Mouse (Mus musculus): ENCODE measurements at regions not wholly inside any gene's neighbourhood (a gene's known extent, or its start where the extent isn't known, plus 50 kb on each side); places are given as distances from the start of the nearest gene placed in this dataset.

GRCm38 (mm10) chr11:112563027-112563426, 219.0 kb upstream of the Sox9 start:
- 87% methylated on average over 9 of the region's 9 CpGs for WGBS
- ATAC-seq (replicated peaks): no peak
- Histone ChIP-seq H3K27ac (replicated peaks) (no peak overlapping the region), H3K36me3 (no peaks in the 10 kb centered on the region), H3K4me2 (replicated peaks) (no peak overlapping the region), H3K9ac (replicated peaks) (no peak overlapping the region), H3K4me3 (no peak overlapping the region), H3K9me3 (no peaks in the 10 kb centered on the region), H3K27me3 (no peaks in the 10 kb centered on the region), H3K4me1 (no peaks in the 10 kb centered on the region)

- ATAC-seq (replicated peaks): no peak
- WGBS: 5% methylated on average over 1 of the region's 1 CpGs
- H3K4me1 ChIP-seq: no peaks in the 10 kb centered on the region
- no peaks in the 10 kb centered on the region for H3K9me3 ChIP-seq
- no peaks in the 10 kb centered on the region for H3K36me3 ChIP-seq
- H3K9ac ChIP-seq (replicated peaks): no peak overlapping the region
- H3K27ac ChIP-seq (replicated peaks): no peak overlapping the region
- H3K4me2 ChIP-seq (replicated peaks): no peak overlapping the region
- H3K27me3 ChIP-seq: no peaks in the 10 kb centered on the region
- H3K4me3 ChIP-seq: no peak overlapping the region
Measured at GRCm38 (mm10) chr11:112564706-112565215, 217.3 kb upstream of the Sox9 start.

- no peak for ATAC-seq (replicated peaks)
- Histone ChIP-seq H3K4me1 (no peaks in the 10 kb centered on the region), H3K9ac (replicated peaks) (no peak overlapping the region), H3K4me3 (no peak overlapping the region), H3K27ac (replicated peaks) (no peak overlapping the region), H3K27me3 (no peaks in the 10 kb centered on the region), H3K4me2 (replicated peaks) (no peak overlapping the region), H3K9me3 (no peaks in the 10 kb centered on the region), H3K36me3 (no peaks in the 10 kb centered on the region)
- 77% methylated on average over 3 of the region's 3 CpGs for WGBS
Measured at GRCm38 (mm10) chr11:112566071-112566470, 216.0 kb upstream of the Sox9 start.

GRCm38 (mm10) chr11:112587386-112587785, 194.6 kb upstream of the Sox9 start:
- H3K9ac ChIP-seq (replicated peaks): no peak overlapping the region
- no peaks in the 10 kb centered on the region for H3K27me3 ChIP-seq
- no peak for ATAC-seq (replicated peaks)

GRCm38 (mm10) chr11:112588088-112588487, 193.9 kb upstream of the Sox9 start:
- Histone ChIP-seq H3K36me3 (no peaks in the 10 kb centered on the region), H3K27ac (replicated peaks) (no peak overlapping the region), H3K4me3 (no peak overlapping the region), H3K27me3 (no peaks in the 10 kb centered on the region), H3K4me2 (replicated peaks) (no peak overlapping the region), H3K4me1 (peaks cover 7% of the 10 kb centered on the region), H3K9me3 (no peaks in the 10 kb centered on the region), H3K9ac (replicated peaks) (no peak overlapping the region)
- 74% methylated on average over 11 of the region's 11 CpGs for WGBS
- ATAC-seq (replicated peaks): no peak

More at GRCm38 (mm10) chr11:112587386-112587785, 194.6 kb upstream of the Sox9 start:
- Histone ChIP-seq H3K36me3 (no peaks in the 10 kb centered on the region), H3K4me1 (peaks cover under 1% of the 10 kb centered on the region), H3K9me3 (no peaks in the 10 kb centered on the region), H3K4me2 (replicated peaks) (no peak overlapping the region), H3K4me3 (no peak overlapping the region), H3K27ac (replicated peaks) (no peak overlapping the region)

- H3K4me2 ChIP-seq (replicated peaks): no peak overlapping the region
- no peaks in the 10 kb centered on the region for H3K27me3 ChIP-seq
- no peak overlapping the region for H3K4me3 ChIP-seq
- no peak for ATAC-seq (replicated peaks)
- no peaks in the 10 kb centered on the region for H3K9me3 ChIP-seq
- WGBS: 77% methylated on average over 7 of the region's 7 CpGs
- no peak overlapping the region for H3K9ac ChIP-seq (replicated peaks)
- no peaks in the 10 kb centered on the region for H3K36me3 ChIP-seq
- H3K27ac ChIP-seq (replicated peaks): no peak overlapping the region
- H3K4me1 ChIP-seq: peaks cover 7% of the 10 kb centered on the region
Measured at GRCm38 (mm10) chr11:112590214-112590613, 191.8 kb upstream of the Sox9 start.

- no peaks in the 10 kb centered on the region for H3K27me3 ChIP-seq
- WGBS: 7% methylated on average over 6 of the region's 6 CpGs
- H3K36me3 ChIP-seq: no peaks in the 10 kb centered on the region
- ATAC-seq (replicated peaks): peak; percentile 66; the same call in 1 of the 2 replicates
- H3K4me2 ChIP-seq (replicated peaks): no peak overlapping the region
- peaks cover 7% of the 10 kb centered on the region for H3K4me1 ChIP-seq
- H3K4me3 ChIP-seq: no peak overlapping the region
- no peak overlapping the region for H3K9ac ChIP-seq (replicated peaks)
- H3K27ac ChIP-seq (replicated peaks): peak overlapping the region; percentile 14; the same call in 1 of the 2 replicates
- no peaks in the 10 kb centered on the region for H3K9me3 ChIP-seq
Measured at GRCm38 (mm10) chr11:112592411-112593020, 189.5 kb upstream of the Sox9 start.

GRCm38 (mm10) chr11:112593821-112594220, 188.2 kb upstream of the Sox9 start:
- no peak overlapping the region for H3K9ac ChIP-seq (replicated peaks)
- WGBS: 38% methylated on average over 10 of the region's 10 CpGs
- H3K27ac ChIP-seq (replicated peaks): no peak overlapping the region
- no peaks in the 10 kb centered on the region for H3K9me3 ChIP-seq
- peak; percentile 41; the same call in 1 of the 2 replicates for ATAC-seq (replicated peaks)
- no peaks in the 10 kb centered on the region for H3K27me3 ChIP-seq
- peaks cover 7% of the 10 kb centered on the region for H3K4me1 ChIP-seq
- H3K4me3 ChIP-seq: no peak overlapping the region
- no peaks in the 10 kb centered on the region for H3K36me3 ChIP-seq
- no peak overlapping the region for H3K4me2 ChIP-seq (replicated peaks)

- Histone ChIP-seq H3K9ac (replicated peaks) (no peak overlapping the region), H3K36me3 (no peaks in the 10 kb centered on the region), H3K27me3 (no peaks in the 10 kb centered on the region), H3K4me3 (no peak overlapping the region), H3K27ac (replicated peaks) (no peak overlapping the region), H3K9me3 (no peaks in the 10 kb centered on the region), H3K4me1 (no peaks in the 10 kb centered on the region), H3K4me2 (replicated peaks) (no peak overlapping the region)
- ATAC-seq (replicated peaks): no peak
- 92% methylated on average over 1 of the region's 1 CpGs for WGBS
Measured at GRCm38 (mm10) chr11:112607359-112607758, 174.7 kb upstream of the Sox9 start.

- 70% methylated on average over 3 of the region's 3 CpGs for WGBS
- H3K9me3 ChIP-seq: no peaks in the 10 kb centered on the region
Measured at GRCm38 (mm10) chr11:112609277-112609676, 172.7 kb upstream of the Sox9 start.

GRCm38 (mm10) chr11:112611073-112611472, 171.0 kb upstream of the Sox9 start:
- Histone ChIP-seq H3K27ac (replicated peaks) (no peak overlapping the region), H3K27me3 (no peaks in the 10 kb centered on the region), H3K36me3 (no peaks in the 10 kb centered on the region), H3K4me2 (replicated peaks) (no peak overlapping the region), H3K4me3 (no peak overlapping the region), H3K9ac (replicated peaks) (no peak overlapping the region), H3K9me3 (no peaks in the 10 kb centered on the region), H3K4me1 (no peaks in the 10 kb centered on the region)
- WGBS: 65% methylated on average over 11 of the region's 11 CpGs
- no peak for ATAC-seq (replicated peaks)

More at GRCm38 (mm10) chr11:112609277-112609676, 172.7 kb upstream of the Sox9 start:
- no peak overlapping the region for H3K27ac ChIP-seq (replicated peaks)
- H3K36me3 ChIP-seq: no peaks in the 10 kb centered on the region
- no peak overlapping the region for H3K9ac ChIP-seq (replicated peaks)
- H3K27me3 ChIP-seq: no peaks in the 10 kb centered on the region
- H3K4me3 ChIP-seq: no peak overlapping the region
- no peaks in the 10 kb centered on the region for H3K4me1 ChIP-seq
- ATAC-seq (replicated peaks): no peak
- no peak overlapping the region for H3K4me2 ChIP-seq (replicated peaks)

- no peak for ATAC-seq (replicated peaks)
- WGBS: 89% methylated on average over 4 of the region's 4 CpGs
- Histone ChIP-seq H3K27ac (replicated peaks) (no peak overlapping the region), H3K36me3 (no peaks in the 10 kb centered on the region), H3K4me2 (replicated peaks) (no peak overlapping the region), H3K27me3 (no peaks in the 10 kb centered on the region), H3K9ac (replicated peaks) (no peak overlapping the region), H3K9me3 (no peaks in the 10 kb centered on the region), H3K4me3 (no peak overlapping the region), H3K4me1 (peaks cover 10% of the 10 kb centered on the region)
Measured at GRCm38 (mm10) chr11:112615629-112616028, 166.4 kb upstream of the Sox9 start.

GRCm38 (mm10) chr11:112616942-112617341, 165.1 kb upstream of the Sox9 start:
- Histone ChIP-seq H3K27me3 (no peaks in the 10 kb centered on the region), H3K36me3 (no peaks in the 10 kb centered on the region), H3K9me3 (no peaks in the 10 kb centered on the region), H3K27ac (replicated peaks) (peak overlapping the region; percentile 31; the same call in 1 of the 2 replicates), H3K4me3 (no peak overlapping the region), H3K4me2 (replicated peaks) (no peak overlapping the region), H3K9ac (replicated peaks) (no peak overlapping the region), H3K4me1 (peaks cover 18% of the 10 kb centered on the region)
- 51% methylated on average over 2 of the region's 2 CpGs for WGBS
- ATAC-seq (replicated peaks): no peak
